Mouse (Mus musculus): ENCODE data around the gene Pnpla7. TPM values are rescaled to one million over a fixed set of nuclear protein-coding genes. Genes with fewer than 3 reads are reported as not detected.

Pnpla7 gene
- polyA plus RNA-seq, 1 experiment: 184 TPM

- 0 out of 2 replicates have a peak within 1 kb of the TSS, but pooled peaks have one; percentile 14 for H3K27ac ChIP-seq (ENCODE audit: insufficient read depth, low read depth, low read length)
- TF ChIP-seq POLR2A (IDR thresholded peaks at IDR 0.05; ENCODE audit: borderline replicate concordance, low read depth, low read length) (no peak), CTCF (IDR thresholded peaks at IDR 0.05; ENCODE audit: low read depth, low read length) (no peak)
- H3K4me1 ChIP-seq (ENCODE audit: control insufficient read depth, insufficient read depth, low read length): peaks cover 10% of the 10 kb centered on the region
- peak within 1 kb of the TSS; percentile 93 for H3K4me3 ChIP-seq (ENCODE audit: insufficient read depth, low read length)
These were observed 26.2 kb upstream of the Pnpla7 start, which contains the start of gene Zmynd19 for GRCm38 (mm10) chr2:24949421-24950188. Zmynd19 (plus strand) TSS chr2:24949792.

GRCm38 (mm10) chr2:24950189-24950535, 25.7 kb upstream of the Pnpla7 start:
- peak overlapping the region; percentile 93 for H3K4me3 ChIP-seq (ENCODE audit: insufficient read depth, low read length)
- no peak overlapping the region for H3K27ac ChIP-seq (ENCODE audit: insufficient read depth, low read depth, low read length)
- H3K4me1 ChIP-seq (ENCODE audit: control insufficient read depth, insufficient read depth, low read length): peaks cover 10% of the 10 kb centered on the region
- no peak for TF ChIP-seq POLR2A (IDR thresholded peaks at IDR 0.05; ENCODE audit: borderline replicate concordance, low read depth, low read length)
- no peak for TF ChIP-seq CTCF (IDR thresholded peaks at IDR 0.05; ENCODE audit: low read depth, low read length)

- Histone ChIP-seq H3K4me1 (ENCODE audit: control insufficient read depth, insufficient read depth, low read length) (peaks cover 23% of the 10 kb centered on the region), H3K27ac (ENCODE audit: insufficient read depth, low read depth, low read length) (no peak overlapping the region), H3K4me3 (ENCODE audit: insufficient read depth, low read length) (no peak overlapping the region)
- TF ChIP-seq POLR2A (IDR thresholded peaks at IDR 0.05; ENCODE audit: borderline replicate concordance, low read depth, low read length) (no peak), CTCF (IDR thresholded peaks at IDR 0.05; ENCODE audit: low read depth, low read length) (no peak)
These were observed 23.2 kb upstream of the Pnpla7 start for GRCm38 (mm10) chr2:24952537-24953055.

- no peak for TF ChIP-seq POLR2A (IDR thresholded peaks at IDR 0.05; ENCODE audit: borderline replicate concordance, low read depth, low read length)
- TF ChIP-seq CTCF (IDR thresholded peaks at IDR 0.05; ENCODE audit: low read depth, low read length): peak; percentile 47; the same call in 1 of the 2 replicates
- Histone ChIP-seq H3K27ac (ENCODE audit: insufficient read depth, low read depth, low read length) (no peak overlapping the region), H3K4me3 (ENCODE audit: insufficient read depth, low read length) (no peak overlapping the region), H3K4me1 (ENCODE audit: control insufficient read depth, insufficient read depth, low read length) (peaks cover 20% of the 10 kb centered on the region)
These were observed 14.9 kb upstream of the Pnpla7 start for GRCm38 (mm10) chr2:24960910-24961309.

GRCm38 (mm10) chr2:24962304-24963000, 13.4 kb upstream of the Pnpla7 start, which contains the start of gene Dph7:
Dph7 (plus strand) TSS chr2:24962400.
- H3K4me3 ChIP-seq (ENCODE audit: insufficient read depth, low read length): peak within 1 kb of the TSS; percentile 88
- no peak for TF ChIP-seq POLR2A (IDR thresholded peaks at IDR 0.05; ENCODE audit: borderline replicate concordance, low read depth, low read length)
- TF ChIP-seq CTCF (IDR thresholded peaks at IDR 0.05; ENCODE audit: low read depth, low read length): peak; percentile 83
- H3K4me1 ChIP-seq (ENCODE audit: control insufficient read depth, insufficient read depth, low read length): peaks cover 9% of the 10 kb centered on the region
- H3K27ac ChIP-seq (ENCODE audit: insufficient read depth, low read depth, low read length): no peak within 1 kb of the TSS

- Histone ChIP-seq H3K4me1 (ENCODE audit: control insufficient read depth, insufficient read depth, low read length) (peaks cover 35% of the 10 kb centered on the region), H3K4me3 (ENCODE audit: insufficient read depth, low read length) (no peak overlapping the region), H3K27ac (ENCODE audit: insufficient read depth, low read depth, low read length) (peak overlapping the region; percentile 69)
- TF ChIP-seq POLR2A (IDR thresholded peaks at IDR 0.05; ENCODE audit: borderline replicate concordance, low read depth, low read length) (no peak), CTCF (IDR thresholded peaks at IDR 0.05; ENCODE audit: low read depth, low read length) (peak; percentile 29; the same call in 1 of the 2 replicates)
These were observed 5.4 kb upstream of the Pnpla7 start for GRCm38 (mm10) chr2:24970386-24970785.

GRCm38 (mm10) chr2:24974452-24974851, 1.4 kb upstream of the Pnpla7 start:
- H3K4me1 ChIP-seq (ENCODE audit: control insufficient read depth, insufficient read depth, low read length): peaks cover 33% of the 10 kb centered on the region
- peak overlapping the region; percentile 69 for H3K27ac ChIP-seq (ENCODE audit: insufficient read depth, low read depth, low read length)
- peak overlapping the region; percentile 73 for H3K4me3 ChIP-seq (ENCODE audit: insufficient read depth, low read length)

GRCm38 (mm10) chr2:24974906-24975703, 728 bp upstream of the Pnpla7 start, which contains the start of gene Mrpl41:
Mrpl41 (minus strand) TSS chr2:24975098.
- H3K27ac ChIP-seq (ENCODE audit: insufficient read depth, low read depth, low read length): peak within 1 kb of the TSS; percentile 100
- TF ChIP-seq CTCF (IDR thresholded peaks at IDR 0.05; ENCODE audit: low read depth, low read length) (no peak), POLR2A (IDR thresholded peaks at IDR 0.05; ENCODE audit: borderline replicate concordance, low read depth, low read length) (no peak; the same call in 1 of the 2 replicates)
- peaks cover 26% of the 10 kb centered on the region for H3K4me1 ChIP-seq (ENCODE audit: control insufficient read depth, insufficient read depth, low read length)
- H3K4me3 ChIP-seq (ENCODE audit: insufficient read depth, low read length): peak within 1 kb of the TSS; percentile 94

GRCm38 (mm10) chr2:24976960-24977359, 1.1 kb downstream of the Pnpla7 start:
- Histone ChIP-seq H3K4me3 (ENCODE audit: insufficient read depth, low read length) (peak overlapping the region; percentile 94), H3K4me1 (ENCODE audit: control insufficient read depth, insufficient read depth, low read length) (peaks cover 12% of the 10 kb centered on the region), H3K27ac (ENCODE audit: insufficient read depth, low read depth, low read length) (peak overlapping the region; percentile 100)
- TF ChIP-seq POLR2A (IDR thresholded peaks at IDR 0.05; ENCODE audit: borderline replicate concordance, low read depth, low read length) (no peak), CTCF (IDR thresholded peaks at IDR 0.05; ENCODE audit: low read depth, low read length) (no peak)

Measured in bone marrow macrophage, adult 2 months (primary cell).